Mouse (Mus musculus): ENCODE data around the gene Ndufc1. TPM values are rescaled to one million over a fixed set of nuclear protein-coding genes. Genes with fewer than 3 reads are reported as not detected.
"Not testable (repeated sequence)": the region's sequence is repeated elsewhere in the genome, so short reads cannot be mapped to it uniquely, and the experiment has no call there.

Gene Ndufc1
- 175 and 219 TPM in 2 replicates for total RNA-seq (2015)
- total RNA-seq (2017): 84.9 and 94.9 TPM in 2 replicates

DNA sequence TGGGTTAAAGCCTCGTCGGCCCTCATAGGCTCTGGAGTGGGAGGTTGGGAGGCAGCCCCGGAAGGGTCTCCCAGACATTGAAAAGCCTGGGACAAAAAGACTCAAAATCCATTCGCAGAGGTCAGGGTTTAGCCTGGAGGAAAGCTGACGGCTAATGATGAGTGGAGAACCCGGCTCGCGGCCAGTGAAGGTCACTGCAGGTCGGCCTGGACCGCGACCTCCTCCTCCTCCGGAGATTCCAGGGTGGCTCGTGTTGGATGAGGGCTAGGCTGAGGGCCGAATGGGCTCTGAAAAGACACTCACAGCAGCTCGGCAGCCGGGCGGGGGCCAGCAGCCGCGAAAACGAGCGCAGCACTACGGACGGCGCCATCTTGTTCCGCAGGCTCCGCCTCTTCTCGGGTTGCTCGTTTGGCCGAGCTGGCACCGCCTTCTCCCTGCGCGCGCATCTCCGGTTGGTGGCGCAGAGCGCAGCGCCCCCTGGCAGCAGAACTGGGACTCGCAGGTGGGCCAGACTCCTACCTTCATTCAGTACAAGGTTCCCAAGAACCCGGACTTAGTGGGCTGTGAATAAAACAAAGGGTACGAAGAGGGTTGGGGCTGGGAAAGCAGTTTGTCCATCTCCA is at the start of gene Ndufc1:
Ndufc1 (minus strand) TSS at position 428 of the 623 bp plus-strand sequence.
- peak; percentile 98 for ATAC-seq (replicated peaks; ENCODE audit: poor library complexity)

DNA sequence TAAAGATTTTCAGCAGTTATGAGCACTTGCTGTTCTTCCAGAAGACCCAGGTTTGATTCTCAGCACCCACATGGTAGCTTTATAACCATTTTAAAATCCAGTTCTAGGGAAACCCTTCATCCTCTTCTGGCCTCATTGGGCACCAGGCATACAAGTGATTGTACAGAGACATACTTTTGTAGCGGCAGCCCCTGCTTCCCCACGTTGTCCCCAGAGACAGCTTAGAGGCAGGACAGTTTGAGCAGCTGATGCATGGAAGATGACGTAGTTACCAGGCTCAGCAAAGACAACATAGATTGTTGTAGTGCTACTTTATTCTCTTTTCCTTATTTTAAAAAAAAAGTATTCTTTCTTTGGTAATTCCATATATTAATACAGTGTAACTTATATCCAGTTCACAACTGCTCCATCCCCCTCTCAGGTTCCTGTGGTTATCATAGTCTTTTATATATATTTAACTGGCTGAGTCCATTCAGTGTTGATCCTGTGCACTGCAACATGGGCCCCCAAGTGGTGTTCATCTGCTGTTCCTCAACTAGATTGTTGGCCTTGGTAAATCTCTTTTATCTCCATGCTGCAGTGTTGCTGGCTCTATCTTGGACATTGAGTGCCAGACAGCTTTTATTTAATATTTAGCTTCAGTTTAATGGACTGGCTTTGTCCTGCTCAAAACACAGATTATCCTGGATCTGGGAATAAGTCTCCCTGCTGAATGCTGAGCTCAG is 26.2 kb upstream of the Ndufc1 start:
- peak; percentile 55 for ATAC-seq (replicated peaks; ENCODE audit: poor library complexity)

- not testable (repeated sequence) for ATAC-seq (replicated peaks; ENCODE audit: poor library complexity)
These were observed 25.6 kb upstream of the Ndufc1 start for GRCm38 (mm10) chr3:51434364-51434763.

GRCm38 (mm10) chr3:51425394-51425793 is 16.6 kb upstream of the Ndufc1 start:
- ATAC-seq (replicated peaks; ENCODE audit: poor library complexity): no peak

- peak; percentile 66 for ATAC-seq (replicated peaks; ENCODE audit: poor library complexity)
These were observed 13.1 kb upstream of the Ndufc1 start for GRCm38 (mm10) chr3:51421921-51422320.

DNA sequence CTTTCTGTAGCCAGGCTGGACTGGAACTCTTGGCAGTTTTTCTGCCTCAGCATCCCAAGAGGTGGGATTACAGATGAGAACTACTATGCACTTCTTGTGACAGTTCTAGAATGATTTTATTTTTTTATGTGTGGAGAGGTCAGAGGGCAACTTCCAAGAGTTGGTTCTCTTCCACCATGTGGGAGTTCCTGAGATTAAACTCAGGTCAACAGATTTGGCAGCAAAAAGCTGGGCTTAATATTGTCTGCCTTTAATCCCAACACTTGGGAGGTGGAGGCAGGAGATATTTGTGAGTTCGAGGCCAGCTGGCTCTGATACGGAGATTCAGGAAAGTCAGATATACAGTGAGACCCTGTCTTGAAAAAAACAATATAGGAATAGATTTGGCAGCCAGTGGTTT is 9.2 kb upstream of the Ndufc1 start:
- ATAC-seq (replicated peaks; ENCODE audit: poor library complexity): no peak

- ATAC-seq (replicated peaks; ENCODE audit: poor library complexity): no peak
These were observed 8.7 kb upstream of the Ndufc1 start for GRCm38 (mm10) chr3:51417485-51417884.

DNA sequence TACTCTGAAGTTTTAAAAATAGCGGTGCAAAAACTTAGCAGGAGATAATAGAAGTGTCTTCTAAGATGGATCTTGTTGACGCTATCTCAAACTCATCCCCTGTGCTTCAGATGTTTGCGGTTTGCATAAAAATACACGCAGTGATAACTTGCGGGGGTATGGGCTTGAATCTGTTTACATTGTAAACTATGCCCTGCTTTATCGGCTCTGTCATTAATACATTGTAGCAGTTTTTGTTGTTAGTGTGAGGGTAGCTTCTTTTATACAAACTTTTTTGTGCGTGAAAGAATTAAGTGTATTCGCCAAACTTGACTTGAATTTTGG is 8.3 kb upstream of the Ndufc1 start:
- no peak for ATAC-seq (replicated peaks; ENCODE audit: poor library complexity)

- ATAC-seq (replicated peaks; ENCODE audit: poor library complexity): peak; percentile 29
These were observed 7.8 kb upstream of the Ndufc1 start for GRCm38 (mm10) chr3:51416364-51417134.

- ATAC-seq (replicated peaks; ENCODE audit: poor library complexity): no peak; the same call in 1 of the 2 replicates
These were observed 7.2 kb upstream of the Ndufc1 start for GRCm38 (mm10) chr3:51416073-51416363.

GRCm38 (mm10) chr3:51415098-51416072 is 6.6 kb upstream of the Ndufc1 start, which contains the start of gene Naa15:
TSS of gene Naa15 (plus strand) at chr3:51415148.
- ATAC-seq (replicated peaks; ENCODE audit: poor library complexity): peak; percentile 92

DNA sequence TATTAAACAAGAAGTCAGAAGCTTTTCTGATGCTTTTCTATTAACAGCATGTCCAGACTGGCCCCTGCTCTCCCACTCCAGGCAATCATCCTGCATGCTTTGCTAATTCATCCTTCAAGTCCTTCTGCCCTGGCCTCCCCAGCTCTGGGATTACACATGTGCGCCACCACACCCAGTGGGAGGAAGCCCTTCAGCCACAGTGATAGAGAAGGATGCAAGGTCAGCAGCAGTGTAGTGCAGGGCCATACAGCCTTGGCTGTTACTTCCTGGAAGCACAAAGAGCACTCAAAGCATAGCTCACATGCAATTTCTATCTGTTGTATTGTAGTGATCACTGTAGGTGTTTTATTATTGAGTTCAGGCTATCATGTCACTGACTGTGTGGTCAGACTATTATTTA is 4.5 kb upstream of the Ndufc1 start:
- ATAC-seq (replicated peaks; ENCODE audit: poor library complexity): no peak

GRCm38 (mm10) chr3:51412457-51412856 is 3.7 kb upstream of the Ndufc1 start:
- no peak for ATAC-seq (replicated peaks; ENCODE audit: poor library complexity)

DNA sequence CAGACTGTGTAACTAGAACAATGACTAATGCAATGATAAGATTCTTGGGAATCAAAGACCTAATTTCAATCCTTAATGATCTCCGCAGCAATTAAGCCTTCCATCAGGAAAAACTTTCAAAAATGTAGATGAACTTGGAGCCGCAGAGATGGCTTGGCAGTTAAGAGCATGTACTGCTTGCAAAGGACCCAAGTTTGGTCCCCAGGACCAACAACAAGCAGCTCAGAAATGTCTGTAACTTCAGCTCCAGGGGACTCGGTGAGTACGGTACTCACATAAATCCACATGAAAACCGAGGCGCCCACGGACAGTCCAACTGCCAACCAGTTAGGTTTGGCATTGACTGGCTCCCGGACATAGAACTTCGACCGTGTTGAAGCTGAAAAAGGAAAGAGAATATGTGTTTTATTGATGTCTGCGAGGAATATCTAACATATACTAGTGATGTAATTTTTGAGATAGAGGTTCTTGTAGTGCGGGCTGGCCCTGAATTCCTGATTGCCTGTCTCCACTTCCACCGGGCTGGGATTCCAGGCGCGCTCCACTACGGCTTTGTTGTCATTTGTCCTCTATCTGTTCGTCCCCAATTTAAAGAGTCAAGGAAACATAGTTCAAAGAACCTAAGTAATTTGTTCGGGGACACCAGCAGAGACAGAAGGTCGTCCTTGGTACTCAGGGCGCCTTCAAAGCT is 773 bp downstream of the Ndufc1 start:
- ATAC-seq (replicated peaks; ENCODE audit: poor library complexity): 0 out of 2 replicates have a peak, but pooled peaks have one; percentile 5

- no peak for ATAC-seq (replicated peaks; ENCODE audit: poor library complexity)
These were observed 6.2 kb downstream of the Ndufc1 start for GRCm38 (mm10) chr3:51402628-51403027.

- ATAC-seq (replicated peaks; ENCODE audit: poor library complexity): not testable (repeated sequence)
These were observed 6.7 kb downstream of the Ndufc1 start for GRCm38 (mm10) chr3:51402054-51402453.

DNA sequence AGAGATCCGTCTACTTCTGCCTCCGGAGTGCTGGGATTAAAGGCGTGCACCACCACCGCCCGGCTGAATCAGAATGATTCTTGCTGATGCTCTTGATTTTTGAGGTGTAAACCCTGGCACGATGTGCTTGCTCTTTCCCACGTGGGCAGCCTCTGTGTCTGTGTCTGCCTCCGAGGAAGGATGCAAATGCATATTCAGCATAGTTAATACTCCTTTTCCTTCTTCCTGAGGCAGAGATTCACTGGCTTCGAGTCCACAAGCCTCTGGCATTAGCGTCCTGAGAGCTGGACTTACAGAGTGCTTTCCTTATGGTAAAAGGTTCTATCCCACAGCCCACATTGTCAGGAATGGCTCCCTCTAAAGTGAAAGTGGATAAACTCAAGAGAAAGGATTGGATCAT is 8.1 kb downstream of the Ndufc1 start:
- no peak for ATAC-seq (replicated peaks; ENCODE audit: poor library complexity)

DNA sequence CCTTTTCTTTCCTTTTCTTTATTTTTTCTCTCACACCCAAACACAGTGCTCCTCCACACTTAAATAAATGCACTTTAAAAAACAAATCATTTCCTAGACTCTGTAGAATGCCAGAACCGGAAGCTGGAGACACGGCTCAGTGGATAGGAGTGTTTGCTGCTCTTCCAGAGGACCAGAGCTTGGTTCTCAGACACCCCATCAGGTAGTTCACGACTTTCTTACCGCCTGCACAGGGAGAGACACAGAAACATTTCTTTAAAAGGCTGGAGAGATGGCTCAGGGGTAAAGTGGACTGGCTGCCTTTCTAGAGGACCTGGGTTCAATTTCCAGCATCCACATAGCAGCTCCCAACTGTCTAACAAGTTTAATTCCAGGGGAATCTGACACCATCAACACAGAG is 9.3 kb downstream of the Ndufc1 start:
- no peak for ATAC-seq (replicated peaks; ENCODE audit: poor library complexity)

- no peak for ATAC-seq (replicated peaks; ENCODE audit: poor library complexity)
These were observed 10.1 kb downstream of the Ndufc1 start for GRCm38 (mm10) chr3:51398667-51399066.

- no peak for ATAC-seq (replicated peaks; ENCODE audit: poor library complexity)
These were observed 11.0 kb downstream of the Ndufc1 start for GRCm38 (mm10) chr3:51397700-51398299.
